Mouse (Mus musculus): Measurements from ENCODE around the gene 4930412O13Rik. TPM values are rescaled to one million over a fixed set of nuclear protein-coding genes. Genes with fewer than 3 reads are reported as not detected.

4930412O13Rik gene
- polyA plus RNA-seq, 1 experiment from 2014 or later: 0.36 TPM

DNA sequence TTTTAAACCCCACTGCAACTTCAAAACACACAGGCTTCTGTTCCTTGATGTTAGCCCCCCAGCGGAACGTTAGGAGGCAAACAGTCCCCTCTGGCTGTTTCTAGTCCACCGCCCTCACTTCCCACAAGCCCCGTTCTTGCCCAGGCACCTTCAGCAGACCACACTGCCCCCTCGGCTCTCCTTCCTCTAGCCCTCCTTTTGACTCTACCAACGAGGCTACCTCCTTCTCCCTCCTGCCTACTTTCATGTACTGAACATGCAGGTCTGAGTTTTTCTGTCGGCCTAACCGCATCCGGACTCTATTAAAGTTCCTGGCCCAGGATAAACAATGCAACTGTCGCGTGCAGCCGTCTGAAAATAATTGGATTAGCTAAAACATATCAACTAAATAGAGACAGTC is 8.4 kb upstream of the 4930412O13Rik start:
- peak overlapping the region; percentile 30 for H3K4me3 ChIP-seq (replicated peaks; ENCODE audit: low read length)
- H3K27me3 ChIP-seq (ENCODE audit: control insufficient read depth, insufficient read depth, low read length): peaks cover 77% of the 10 kb centered on the region
- ATAC-seq (ENCODE audit: low FRiP score): no peak
- H3K4me2 ChIP-seq (replicated peaks): peak overlapping the region; percentile 53
- H3K9ac ChIP-seq: peak overlapping the region; percentile 40
- no peaks in the 10 kb centered on the region for H3K9me3 ChIP-seq (ENCODE audit: control insufficient read depth, low read length)
- WGBS: 4% methylated on average over 12 of the region's 12 CpGs
- no peak for DNase-seq (ENCODE audit: low spot score)
- H3K4me1 ChIP-seq (replicated peaks; ENCODE audit: control insufficient read depth, insufficient read depth, low read length): no peaks in the 10 kb centered on the region
- no peaks in the 10 kb centered on the region for H3K36me3 ChIP-seq (replicated peaks; ENCODE audit: control insufficient read depth, insufficient read depth)
- peak overlapping the region; percentile 63 for H3K27ac ChIP-seq

DNA sequence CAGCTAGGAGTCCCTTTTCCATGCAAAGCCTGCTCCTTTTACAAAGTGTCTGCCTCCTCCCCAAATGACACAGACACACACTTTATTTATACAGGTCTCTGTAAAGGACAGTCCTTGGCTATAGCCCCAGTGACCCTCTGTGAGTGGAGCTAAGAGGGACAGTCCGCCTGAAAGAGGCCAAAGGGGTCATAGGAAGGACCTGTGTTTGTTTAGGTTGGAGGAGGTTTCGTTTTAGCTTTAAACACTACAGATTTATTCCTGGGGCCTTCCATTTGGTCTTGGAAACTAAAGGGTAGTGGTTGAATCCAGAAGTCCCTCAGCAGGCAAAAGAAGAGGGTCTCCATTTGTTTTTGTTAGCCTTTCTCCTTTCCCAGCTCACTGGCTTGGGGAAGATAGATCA is 7.3 kb upstream of the 4930412O13Rik start:
- no peak for ATAC-seq (ENCODE audit: low FRiP score)
- Histone ChIP-seq H3K36me3 (replicated peaks; ENCODE audit: control insufficient read depth, insufficient read depth) (no peaks in the 10 kb centered on the region), H3K9me3 (ENCODE audit: control insufficient read depth, low read length) (no peaks in the 10 kb centered on the region), H3K4me1 (replicated peaks; ENCODE audit: control insufficient read depth, insufficient read depth, low read length) (peaks cover 5% of the 10 kb centered on the region; the same call in 1 of the 2 replicates), H3K27ac (peak overlapping the region; percentile 51), H3K4me3 (replicated peaks; ENCODE audit: low read length) (peak overlapping the region; percentile 30), H3K27me3 (ENCODE audit: control insufficient read depth, insufficient read depth, low read length) (peaks cover 86% of the 10 kb centered on the region), H3K4me2 (replicated peaks) (peak overlapping the region; percentile 53), H3K9ac (peak overlapping the region; percentile 37)
- DNase-seq (ENCODE audit: low spot score): no peak
- WGBS: 11% methylated on average over 2 of the region's 2 CpGs

DNA sequence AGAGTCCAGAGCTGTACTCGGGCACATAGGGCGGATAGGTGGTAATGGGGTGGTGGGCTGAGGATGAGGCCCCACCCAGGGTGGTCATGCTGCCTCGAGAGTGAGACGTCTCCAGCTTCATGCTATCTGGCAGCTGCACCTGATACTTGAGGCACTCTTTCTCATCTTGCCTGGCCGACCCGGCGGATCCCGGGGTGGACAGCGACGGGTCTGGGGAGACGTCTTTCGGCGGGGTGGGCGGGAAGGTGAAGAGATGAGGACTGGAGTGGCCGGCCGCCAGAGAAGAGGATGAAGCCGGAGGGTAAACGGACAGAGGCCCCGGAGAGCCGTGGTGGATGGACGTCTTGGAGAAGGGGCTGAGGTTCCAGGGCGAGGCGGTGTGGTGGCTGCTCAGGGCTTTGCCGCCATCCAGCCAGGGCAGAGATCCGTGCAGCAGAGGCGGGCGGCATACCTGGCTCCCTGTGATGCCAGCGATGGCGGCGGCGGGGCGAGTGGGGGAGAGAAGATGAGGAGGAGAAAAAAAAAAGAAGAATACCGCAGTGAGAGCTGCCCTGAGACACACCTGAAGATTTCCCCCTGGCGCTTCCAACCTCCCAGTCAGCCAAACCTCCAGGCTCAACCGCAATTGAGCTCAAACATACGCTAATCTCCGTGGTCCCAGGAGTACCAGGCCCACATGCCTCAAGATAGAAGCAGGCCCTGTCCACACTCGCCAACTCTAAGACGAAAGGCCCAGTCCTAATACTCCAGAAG is 6.4 kb upstream of the 4930412O13Rik start:
- peak overlapping the region; percentile 61 for H3K27ac ChIP-seq
- no peak for DNase-seq (ENCODE audit: low spot score)

DNA sequence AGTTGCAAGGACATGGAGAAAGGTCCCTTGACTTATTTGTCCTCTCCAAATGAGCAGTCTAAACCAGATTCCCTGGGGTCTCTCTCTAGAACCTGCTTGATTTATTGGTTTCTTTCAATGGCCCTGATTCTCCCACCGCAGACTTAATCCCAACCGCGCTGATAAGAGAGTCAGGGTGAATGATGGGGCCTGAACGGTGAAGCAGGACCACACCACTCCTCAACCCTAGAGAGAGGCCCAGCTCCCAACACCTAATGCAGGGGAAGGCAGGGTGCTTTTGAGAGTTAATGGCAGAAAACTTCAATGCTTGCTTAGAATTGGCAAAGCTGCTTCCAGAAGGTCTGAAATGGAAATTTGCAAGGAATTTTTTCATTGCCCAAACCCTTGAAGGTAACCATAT is 5.8 kb upstream of the 4930412O13Rik start:
- peak overlapping the region; percentile 30 for H3K4me3 ChIP-seq (replicated peaks; ENCODE audit: low read length)
- H3K9me3 ChIP-seq (ENCODE audit: control insufficient read depth, low read length): no peaks in the 10 kb centered on the region
- no peak for DNase-seq (ENCODE audit: low spot score)
- H3K36me3 ChIP-seq (replicated peaks; ENCODE audit: control insufficient read depth, insufficient read depth): no peaks in the 10 kb centered on the region
- H3K4me2 ChIP-seq (replicated peaks): peak overlapping the region; percentile 53
- WGBS: 2% methylated on average over 4 of the region's 4 CpGs
- ATAC-seq (ENCODE audit: low FRiP score): no peak
- peak overlapping the region; percentile 61; the same call in 1 of the 2 replicates for H3K27ac ChIP-seq
- H3K4me1 ChIP-seq (replicated peaks; ENCODE audit: control insufficient read depth, insufficient read depth, low read length): peaks cover 6% of the 10 kb centered on the region; the same call in 1 of the 2 replicates
- peak overlapping the region; percentile 44; the same call in 1 of the 2 replicates for H3K9ac ChIP-seq
- peaks cover 88% of the 10 kb centered on the region for H3K27me3 ChIP-seq (ENCODE audit: control insufficient read depth, insufficient read depth, low read length)

More for the DNA sequence above, 6.4 kb upstream of the 4930412O13Rik start:
- Histone ChIP-seq H3K9ac (peak overlapping the region; percentile 44), H3K4me3 (replicated peaks; ENCODE audit: low read length) (peak overlapping the region; percentile 30), H3K4me2 (replicated peaks) (peak overlapping the region; percentile 53), H3K27me3 (ENCODE audit: control insufficient read depth, insufficient read depth, low read length) (peaks cover 88% of the 10 kb centered on the region), H3K4me1 (replicated peaks; ENCODE audit: control insufficient read depth, insufficient read depth, low read length) (peaks cover 6% of the 10 kb centered on the region; the same call in 1 of the 2 replicates), H3K9me3 (ENCODE audit: control insufficient read depth, low read length) (no peaks in the 10 kb centered on the region), H3K36me3 (replicated peaks; ENCODE audit: control insufficient read depth, insufficient read depth) (no peaks in the 10 kb centered on the region)
- WGBS: 6% methylated on average over 39 of the region's 39 CpGs
- no peak for ATAC-seq (ENCODE audit: low FRiP score)

DNA sequence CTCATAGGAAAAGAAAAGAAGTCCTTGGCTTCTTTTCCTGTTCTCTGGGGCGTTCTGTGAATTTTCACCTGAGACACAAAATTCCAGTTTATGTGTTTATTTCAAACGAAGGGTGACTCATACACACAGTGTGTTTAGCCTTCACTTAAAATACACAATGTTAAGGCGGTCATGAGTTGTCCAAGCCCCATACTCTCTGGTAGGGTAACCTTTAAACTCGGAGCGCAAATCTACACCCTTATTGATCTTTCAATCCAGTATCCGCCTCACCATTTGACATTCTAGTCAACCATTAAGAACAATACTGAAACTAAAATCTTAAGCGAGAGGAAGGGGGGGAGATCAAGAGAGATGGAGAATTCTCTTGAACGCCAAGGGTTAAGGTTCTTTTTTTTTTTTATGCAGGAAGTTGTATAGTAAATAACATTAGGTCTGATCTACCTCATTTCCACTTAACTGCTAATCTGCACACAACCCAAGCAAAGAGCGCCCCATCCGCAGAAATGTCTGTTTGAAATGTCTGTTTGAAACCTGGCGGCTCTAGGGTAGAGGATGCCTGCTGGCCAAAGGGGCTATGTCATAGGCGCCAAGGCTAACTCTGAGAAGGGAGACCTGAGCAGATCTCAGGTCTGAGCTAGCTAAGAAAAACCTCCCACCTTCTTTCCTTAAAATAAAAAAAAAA is 5.2 kb upstream of the 4930412O13Rik start:
- H3K27me3 ChIP-seq (ENCODE audit: control insufficient read depth, insufficient read depth, low read length): peaks cover 88% of the 10 kb centered on the region
- peak overlapping the region; percentile 53 for H3K4me2 ChIP-seq (replicated peaks)
- H3K36me3 ChIP-seq (replicated peaks; ENCODE audit: control insufficient read depth, insufficient read depth): no peaks in the 10 kb centered on the region
- peak overlapping the region; percentile 30 for H3K4me3 ChIP-seq (replicated peaks; ENCODE audit: low read length)
- H3K27ac ChIP-seq: peak overlapping the region; percentile 61
- no peaks in the 10 kb centered on the region for H3K9me3 ChIP-seq (ENCODE audit: control insufficient read depth, low read length)
- 8% methylated on average over 12 of the region's 12 CpGs for WGBS
- ATAC-seq (ENCODE audit: low FRiP score) (no peak), DNase-seq (ENCODE audit: low spot score) (no peak)
- H3K9ac ChIP-seq: peak overlapping the region; percentile 46
- peaks cover 6% of the 10 kb centered on the region; the same call in 1 of the 2 replicates for H3K4me1 ChIP-seq (replicated peaks; ENCODE audit: control insufficient read depth, insufficient read depth, low read length)

DNA sequence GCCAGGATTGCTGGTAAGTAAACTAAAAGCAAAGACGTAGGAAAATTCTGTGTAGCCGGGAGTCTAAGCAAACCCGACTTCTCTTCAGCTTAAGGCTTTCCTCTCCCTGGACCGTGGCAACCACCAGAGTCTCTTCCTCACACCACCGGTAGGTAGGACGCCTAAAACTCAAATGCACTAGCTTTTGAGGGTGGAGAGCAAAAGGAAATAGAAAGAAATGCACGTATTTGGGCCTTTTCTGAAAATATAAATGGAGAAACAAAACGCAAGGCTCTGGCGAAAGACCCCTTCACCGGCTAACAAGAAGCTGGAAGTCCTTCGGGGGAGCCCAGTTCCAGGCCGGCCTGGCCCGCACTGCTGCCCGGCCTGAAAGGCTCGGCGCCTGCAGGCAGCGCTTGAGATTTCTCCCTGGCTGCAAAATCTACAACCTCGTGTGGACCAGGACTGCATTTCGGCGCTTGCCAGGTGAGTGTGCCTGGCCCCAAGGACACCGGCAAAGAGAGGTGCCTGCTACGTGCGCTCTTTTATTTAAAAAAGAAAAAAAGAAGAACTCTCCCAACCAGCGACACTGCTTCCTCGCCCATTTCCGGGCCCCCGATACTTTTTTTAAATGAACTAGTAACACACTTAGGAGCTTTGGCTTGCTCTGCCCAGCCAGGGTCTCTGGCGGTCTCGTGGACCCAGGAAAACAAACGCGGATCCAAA is 4.3 kb upstream of the 4930412O13Rik start:
- peak overlapping the region; percentile 46 for H3K9ac ChIP-seq
- H3K36me3 ChIP-seq (replicated peaks; ENCODE audit: control insufficient read depth, insufficient read depth): no peaks in the 10 kb centered on the region
- H3K9me3 ChIP-seq (ENCODE audit: control insufficient read depth, low read length): no peaks in the 10 kb centered on the region
- H3K27ac ChIP-seq: peak overlapping the region; percentile 61
- no peak for DNase-seq (ENCODE audit: low spot score)
- ATAC-seq (ENCODE audit: low FRiP score): no peak
- H3K4me1 ChIP-seq (replicated peaks; ENCODE audit: control insufficient read depth, insufficient read depth, low read length): peaks cover 9% of the 10 kb centered on the region; the same call in 1 of the 2 replicates
- peak overlapping the region; percentile 53 for H3K4me2 ChIP-seq (replicated peaks)
- under 1% methylated on average over 31 of the region's 31 CpGs for WGBS
- peaks cover 87% of the 10 kb centered on the region for H3K27me3 ChIP-seq (ENCODE audit: control insufficient read depth, insufficient read depth, low read length)
- peak overlapping the region; percentile 30 for H3K4me3 ChIP-seq (replicated peaks; ENCODE audit: low read length)

DNA sequence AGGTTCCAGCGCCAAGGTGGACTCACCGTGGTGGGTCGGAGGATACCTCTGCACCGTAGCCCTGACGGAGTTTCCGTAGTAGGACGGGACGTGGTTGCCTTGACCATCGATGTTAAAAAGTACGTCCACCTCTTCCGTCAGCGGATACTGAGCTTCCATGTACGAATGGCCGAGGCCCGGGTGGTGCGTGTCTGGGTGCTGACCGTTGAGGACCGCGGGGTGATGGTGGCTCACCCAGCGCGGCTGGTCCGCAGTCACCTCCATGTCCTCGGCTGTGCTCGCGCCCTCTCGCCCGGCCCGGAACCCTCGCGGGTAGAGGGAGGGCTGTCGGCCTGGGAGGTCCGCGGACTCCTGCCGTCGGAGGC is 3.7 kb upstream of the 4930412O13Rik start:
- peak overlapping the region; percentile 30 for H3K4me3 ChIP-seq (replicated peaks; ENCODE audit: low read length)
- H3K27ac ChIP-seq: peak overlapping the region; percentile 61
- peak overlapping the region; percentile 53 for H3K4me2 ChIP-seq (replicated peaks)
- under 1% methylated on average over 35 of the region's 35 CpGs for WGBS
- no peaks in the 10 kb centered on the region for H3K36me3 ChIP-seq (replicated peaks; ENCODE audit: control insufficient read depth, insufficient read depth)
- peak overlapping the region; percentile 46 for H3K9ac ChIP-seq
- ATAC-seq (ENCODE audit: low FRiP score) (no peak), DNase-seq (ENCODE audit: low spot score) (no peak)
- H3K9me3 ChIP-seq (ENCODE audit: control insufficient read depth, low read length): no peaks in the 10 kb centered on the region
- peaks cover 9% of the 10 kb centered on the region; the same call in 1 of the 2 replicates for H3K4me1 ChIP-seq (replicated peaks; ENCODE audit: control insufficient read depth, insufficient read depth, low read length)
- peaks cover 87% of the 10 kb centered on the region for H3K27me3 ChIP-seq (ENCODE audit: control insufficient read depth, insufficient read depth, low read length)

DNA sequence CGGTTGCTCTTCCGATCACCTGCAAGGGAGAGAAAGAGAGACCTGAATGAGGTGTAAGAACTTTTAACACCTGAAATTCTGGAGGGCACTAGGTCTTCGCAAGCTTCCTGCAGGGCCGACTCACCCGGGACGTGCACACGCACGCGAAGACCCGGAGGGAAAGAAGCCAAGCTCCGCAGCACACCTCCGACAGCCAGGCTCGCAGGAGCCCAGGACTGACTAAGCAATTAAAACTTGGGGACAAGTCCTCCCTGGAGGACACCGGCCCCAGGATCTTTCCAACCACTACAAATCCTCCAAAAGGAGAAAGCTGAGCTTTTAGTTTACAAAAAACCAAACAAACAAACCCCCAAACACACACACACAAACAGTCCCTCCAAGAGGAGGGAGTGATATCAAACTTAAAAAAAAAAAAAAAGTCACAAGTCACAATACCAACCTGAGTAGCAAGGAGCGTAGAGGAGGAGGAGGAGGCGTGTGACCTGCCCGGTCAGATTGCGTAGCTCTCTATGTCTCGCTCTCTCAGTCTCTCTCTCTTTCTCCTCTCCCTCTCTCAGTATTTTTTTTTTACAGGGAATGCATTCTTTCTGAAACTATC is 3.0 kb upstream of the 4930412O13Rik start:
- DNase-seq (ENCODE audit: low spot score): no peak
- no peak for ATAC-seq (ENCODE audit: low FRiP score)
- H3K4me3 ChIP-seq (replicated peaks; ENCODE audit: low read length): peak overlapping the region; percentile 30
- peaks cover 84% of the 10 kb centered on the region for H3K27me3 ChIP-seq (ENCODE audit: control insufficient read depth, insufficient read depth, low read length)
- WGBS: 1% methylated on average over 19 of the region's 19 CpGs
- peak overlapping the region; percentile 46 for H3K9ac ChIP-seq
- no peaks in the 10 kb centered on the region for H3K9me3 ChIP-seq (ENCODE audit: control insufficient read depth, low read length)
- H3K27ac ChIP-seq: peak overlapping the region; percentile 68
- H3K36me3 ChIP-seq (replicated peaks; ENCODE audit: control insufficient read depth, insufficient read depth): no peaks in the 10 kb centered on the region
- peaks cover 9% of the 10 kb centered on the region for H3K4me1 ChIP-seq (replicated peaks; ENCODE audit: control insufficient read depth, insufficient read depth, low read length)
- H3K4me2 ChIP-seq (replicated peaks): peak overlapping the region; percentile 53

Data from hindbrain, embryonic 14.5 days (tissue).